Mouse (Mus musculus) right cerebral cortex, postnatal 25 days (tissue): Measurements from ENCODE around the gene Prrc2a.

Experiments
- DNase-seq: peaks from one replicate; pipeline ENCODE4 v3.0.0; 2022

The Prrc2a gene

GRCm38 (mm10) chr17:35101161-35101560 lies 63.5 kb downstream of the Prrc2a start:
- DNase-seq: no peak

GRCm38 (mm10) chr17:35100196-35100765 lies 64.4 kb downstream of the Prrc2a start:
- DNase-seq: no peak
